Mouse (Mus musculus) myocyte (in vitro differentiated cells): ENCODE measurements around the gene Hist1h4a. TPM values are rescaled to one million over a fixed set of nuclear protein-coding genes. Genes with fewer than 3 reads are reported as not detected.
"Not testable (repeated sequence)": the region's sequence is repeated elsewhere in the genome, so short reads cannot be mapped to it uniquely, and the experiment has no call there.

ENCODE experiments used
- H3K27me3 ChIP-seq: one replicate; pipeline ENCODE4 v1.6.1; 2011; ENCODE audit not compliant: control insufficient read depth, insufficient read depth, insufficient read length
- H3K36me3 ChIP-seq: one replicate; pipeline ENCODE4 v1.6.1; 2011; ENCODE audit not compliant: control insufficient read depth, insufficient read depth
- H3K4me2 ChIP-seq: one replicate; pipeline ENCODE4 v1.6.1; 2011; ENCODE audit warnings: low read depth, control low read depth
- H3K4me3 ChIP-seq: one replicate; pipeline ENCODE4 v1.5.1; 2011; ENCODE audit warnings: mild to moderate bottlenecking, control low read depth, moderate library complexity
- H3K79me2 ChIP-seq: one replicate; pipeline ENCODE4 v1.6.1; 2011; ENCODE audit not compliant: control insufficient read depth, insufficient read depth
- H3ac ChIP-seq: one replicate; pipeline ENCODE4 v1.6.1; 2011; ENCODE audit not compliant: control insufficient read depth, insufficient read length
- CEBPB ChIP-seq: IDR thresholded peaks from 2 replicates; pipeline ENCODE4 v1.6.1; 2011; ENCODE audit warnings: mild to moderate bottlenecking, moderate library complexity; ENCODE audit not compliant: poor library complexity, insufficient read depth, severe bottlenecking
- E2F4 ChIP-seq: IDR thresholded peaks from one replicate; pipeline ENCODE4 v1.6.1; 2011; ENCODE audit warnings: mild to moderate bottlenecking, control low read depth, moderate library complexity; ENCODE audit not compliant: insufficient read depth
- MAX ChIP-seq: IDR thresholded peaks from one replicate; pipeline ENCODE4 v1.6.1; 2011; ENCODE audit warnings: low read depth, mild to moderate bottlenecking, control low read depth
- MYOD1 ChIP-seq, 3 experiments: IDR thresholded peaks; one replicate each; pipeline ENCODE4 v1.6.1; 2011; ENCODE audit warnings: control low read depth in 2 of 3, low read depth in 2 of 3, mild to moderate bottlenecking in 2 of 3, moderate library complexity in 1 of 3; ENCODE audit not compliant: insufficient read length in 2 of 3, control insufficient read depth in 1 of 3
- MYOG ChIP-seq, 3 experiments: IDR thresholded peaks; one replicate each; pipeline ENCODE4 v1.6.1; 2011; ENCODE audit warnings: control low read depth in 2 of 3, low read depth in 2 of 3, mild to moderate bottlenecking in 2 of 3; ENCODE audit not compliant: insufficient read length in 2 of 3, control insufficient read depth in 1 of 3, insufficient read depth in 1 of 3
- POLR2A ChIP-seq: IDR thresholded peaks from one replicate; pipeline ENCODE4 v1.6.1; 2011; ENCODE audit warnings: low read depth, mild to moderate bottlenecking, control low read depth, moderate library complexity; ENCODE audit not compliant: insufficient read length
- POLR2AphosphoS2 ChIP-seq: IDR thresholded peaks from one replicate; pipeline ENCODE4 v1.6.1; 2011; ENCODE audit warnings: low read depth, control low read depth; ENCODE audit not compliant: insufficient read length
- REST ChIP-seq: IDR thresholded peaks from one replicate; pipeline ENCODE4 v1.6.1; 2011; ENCODE audit warnings: mild to moderate bottlenecking, control low read depth, moderate library complexity; ENCODE audit not compliant: insufficient read depth, insufficient read length
- SRF ChIP-seq: IDR thresholded peaks from one replicate; pipeline ENCODE4 v1.6.1; 2011; ENCODE audit warnings: low read depth; ENCODE audit not compliant: control insufficient read depth, insufficient read length
- TCF12 ChIP-seq: IDR thresholded peaks from one replicate; pipeline ENCODE4 v1.6.1; 2011; ENCODE audit warnings: mild to moderate bottlenecking, control low read depth; ENCODE audit not compliant: poor library complexity, insufficient read depth, severe bottlenecking
- TCF3 ChIP-seq: IDR thresholded peaks from one replicate; pipeline ENCODE4 v1.6.1; 2011; ENCODE audit warnings: low read depth, control low read depth; ENCODE audit not compliant: insufficient read length
- USF1 ChIP-seq: IDR thresholded peaks from one replicate; pipeline ENCODE4 v1.6.1; 2011; ENCODE audit warnings: low read depth, mild to moderate bottlenecking, control low read depth, moderate library complexity
- polyA plus RNA-seq: library from polyadenylated mRNA; unstranded; fragments of >200 nt; fragmentation: generic; extraction: Trizol; gene quantifications from one replicate; pipeline ENCODE4 v1.2.1, GENCODE M21; 2012; ENCODE audit warnings: missing spikeins

The Hist1h4a gene
- polyA plus RNA-seq, 1 experiment = 4.2 TPM

DNA sequence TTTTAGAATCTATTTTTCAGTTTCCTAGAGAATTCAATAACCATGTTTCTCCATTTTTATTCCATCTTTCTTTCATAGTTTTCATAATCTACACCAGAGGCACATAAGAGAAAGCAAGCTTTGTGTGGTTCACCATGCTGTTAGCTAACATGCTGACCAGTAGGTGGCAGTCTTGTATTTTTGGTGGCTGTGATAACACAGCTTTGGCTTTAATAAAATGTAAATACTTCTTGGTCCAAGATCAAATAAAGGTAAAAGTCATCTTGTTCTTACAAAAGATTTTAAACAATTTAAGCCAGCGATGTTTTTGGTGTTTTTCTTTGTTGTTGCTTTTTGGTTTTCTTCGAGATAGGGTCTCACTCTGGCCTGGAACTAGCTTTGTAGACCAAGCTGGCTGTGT, 31.5 kb upstream of the Hist1h4a start:
- no peak overlapping the region for H3K4me3 ChIP-seq
- peaks cover 14% of the 10 kb centered on the region for H3K27me3 ChIP-seq
- no peak overlapping the region for H3ac ChIP-seq
- TF ChIP-seq MYOD1 (IDR thresholded peaks at IDR 0.05; ENCODE audit: control insufficient read depth in 1 of 3, insufficient read length in 2 of 3, low read depth in 2 of 3) (no peak), E2F4 (no peak), MYOG (IDR thresholded peaks at IDR 0.05; ENCODE audit: control insufficient read depth in 1 of 3, insufficient read depth in 1 of 3, insufficient read length in 2 of 3, low read depth in 2 of 3) (no peak), POLR2AphosphoS2 (no peak), USF1 (no peak), TCF12 (no peak), MAX (no peak), REST (no peak), TCF3 (no peak), POLR2A (no peak), SRF (no peak), CEBPB (no peak)
- H3K36me3 ChIP-seq = no peaks in the 10 kb centered on the region
- H3K79me2 ChIP-seq = no peaks in the 10 kb centered on the region
- no peak overlapping the region for H3K4me2 ChIP-seq

DNA sequence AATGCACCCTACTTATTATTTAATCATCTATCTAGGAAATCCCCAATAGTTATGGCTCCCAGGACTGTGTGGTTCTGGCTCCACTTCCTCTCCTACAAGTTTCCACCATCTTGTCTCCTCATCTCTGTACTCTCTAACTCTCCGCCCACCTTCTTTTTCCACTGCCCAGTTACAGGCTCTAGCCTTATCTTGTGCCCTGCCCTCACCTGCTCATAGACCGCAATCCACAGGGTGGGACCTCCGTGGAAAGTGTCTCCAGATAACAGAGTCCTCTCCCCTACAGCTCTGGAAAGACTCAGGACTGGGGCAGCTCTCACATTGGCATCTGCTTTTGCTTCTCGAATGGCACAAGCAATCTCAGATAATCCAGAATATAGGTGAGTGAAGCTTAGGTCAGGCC, 18.0 kb upstream of the Hist1h4a start:
- no peaks in the 10 kb centered on the region for H3K79me2 ChIP-seq
- no peak overlapping the region for H3K4me2 ChIP-seq
- no peak for TF ChIP-seq POLR2AphosphoS2
- no peak for TF ChIP-seq SRF
- TF ChIP-seq USF1 = no peak
- TF ChIP-seq REST = no peak
- TF ChIP-seq TCF3 = no peak
- no peak for TF ChIP-seq MAX
- no peak for TF ChIP-seq MYOD1 (IDR thresholded peaks at IDR 0.05; ENCODE audit: control insufficient read depth in 1 of 3, insufficient read length in 2 of 3, low read depth in 2 of 3)
- no peak for TF ChIP-seq E2F4
- no peak for TF ChIP-seq TCF12
- TF ChIP-seq CEBPB = no peak
- no peak for TF ChIP-seq POLR2A
- no peak for TF ChIP-seq MYOG (IDR thresholded peaks at IDR 0.05; ENCODE audit: control insufficient read depth in 1 of 3, insufficient read depth in 1 of 3, insufficient read length in 2 of 3, low read depth in 2 of 3)
- no peak overlapping the region for H3K4me3 ChIP-seq
- no peaks in the 10 kb centered on the region for H3K27me3 ChIP-seq
- H3ac ChIP-seq = no peak overlapping the region
- H3K36me3 ChIP-seq = no peaks in the 10 kb centered on the region

DNA sequence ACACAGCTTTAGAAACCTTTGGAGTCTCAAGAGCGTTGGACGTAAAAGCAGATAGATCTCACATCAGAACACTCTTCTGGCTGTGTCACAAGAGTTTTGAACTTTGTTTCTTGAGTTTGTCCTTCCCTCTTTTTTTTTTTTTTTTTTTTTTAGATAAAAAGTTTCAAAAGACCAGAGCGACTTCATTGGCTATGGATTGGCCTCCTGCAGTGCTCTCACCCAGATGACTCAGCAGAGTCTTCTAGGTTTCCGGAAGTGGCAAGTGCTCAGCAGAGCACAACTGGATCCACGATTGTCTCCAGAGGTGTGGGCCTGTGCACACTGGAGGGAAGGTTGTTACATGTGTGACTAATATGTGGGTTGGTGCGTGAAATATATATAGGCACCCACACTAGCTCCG, 17.3 kb upstream of the Hist1h4a start:
- Histone ChIP-seq H3K79me2 (no peaks in the 10 kb centered on the region), H3K27me3 (no peaks in the 10 kb centered on the region), H3K4me2 (no peak overlapping the region), H3K4me3 (no peak overlapping the region), H3K36me3 (no peaks in the 10 kb centered on the region), H3ac (no peak overlapping the region)
- no peak for TF ChIP-seq MYOD1 (IDR thresholded peaks at IDR 0.05; ENCODE audit: control insufficient read depth in 1 of 3, insufficient read length in 2 of 3, low read depth in 2 of 3)
- no peak for TF ChIP-seq CEBPB
- TF ChIP-seq E2F4 = no peak
- TF ChIP-seq REST = no peak
- no peak for TF ChIP-seq POLR2AphosphoS2
- TF ChIP-seq TCF3 = no peak
- no peak for TF ChIP-seq USF1
- TF ChIP-seq TCF12 = no peak
- TF ChIP-seq SRF = no peak
- no peak for TF ChIP-seq MAX
- no peak for TF ChIP-seq POLR2A
- no peak for TF ChIP-seq MYOG (IDR thresholded peaks at IDR 0.05; ENCODE audit: control insufficient read depth in 1 of 3, insufficient read depth in 1 of 3, insufficient read length in 2 of 3, low read depth in 2 of 3)

DNA sequence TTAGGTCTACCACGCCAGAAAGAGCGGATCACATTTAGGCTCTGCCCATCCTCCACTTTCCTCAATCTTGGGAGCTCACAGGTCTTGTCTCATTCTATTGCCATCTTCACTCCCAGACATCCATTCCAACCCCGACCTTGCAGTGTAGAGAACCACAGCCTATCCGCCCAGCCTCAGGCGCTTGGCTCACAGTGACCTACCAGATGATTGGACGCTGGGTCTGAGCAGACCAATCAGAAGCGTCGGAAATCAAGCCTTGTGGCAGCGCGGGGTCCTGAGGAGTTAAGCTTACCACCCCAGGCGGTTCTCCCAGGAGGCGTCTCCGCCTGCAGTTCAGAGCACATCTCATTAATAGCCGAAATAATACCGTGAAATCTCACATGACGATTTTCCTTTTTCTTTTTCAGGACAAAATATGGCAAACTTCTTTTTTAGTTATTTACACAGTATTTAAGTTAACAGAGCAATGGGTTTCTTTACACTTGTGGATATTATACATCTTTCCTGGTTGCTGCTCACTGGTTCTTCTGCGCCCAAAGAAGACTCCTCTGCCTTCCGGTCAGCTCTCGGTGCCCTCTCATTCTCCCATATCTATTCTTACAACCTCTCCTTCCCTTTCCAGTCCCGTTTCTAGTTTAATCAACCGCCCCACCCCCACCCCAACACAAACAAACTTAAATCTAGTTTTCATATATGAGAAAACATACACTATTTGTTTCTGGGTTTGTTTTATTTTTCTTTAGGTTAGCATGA, 11.7 kb upstream of the Hist1h4a start:
- H3K36me3 ChIP-seq = no peaks in the 10 kb centered on the region
- TF ChIP-seq TCF3 (no peak), POLR2AphosphoS2 (no peak), CEBPB (no peak), MYOG (IDR thresholded peaks at IDR 0.05; ENCODE audit: control insufficient read depth in 1 of 3, insufficient read depth in 1 of 3, insufficient read length in 2 of 3, low read depth in 2 of 3) (no peak), MYOD1 (IDR thresholded peaks at IDR 0.05; ENCODE audit: control insufficient read depth in 1 of 3, insufficient read length in 2 of 3, low read depth in 2 of 3) (no peak)
- no peak overlapping the region for H3K4me3 ChIP-seq
- H3K4me2 ChIP-seq = no peak overlapping the region
- no peaks in the 10 kb centered on the region for H3K27me3 ChIP-seq
- H3ac ChIP-seq = no peak overlapping the region
- no peaks in the 10 kb centered on the region for H3K79me2 ChIP-seq

- not testable (repeated sequence) for H3K36me3 ChIP-seq, H3K4me3 ChIP-seq, H3K79me2 ChIP-seq, H3K27me3 ChIP-seq, H3K4me2 ChIP-seq, H3ac ChIP-seq
These were observed 8.6 kb upstream of the Hist1h4a start, which contains the start of gene Trim38 for GRCm38 (mm10) chr13:23769613-23770012. Trim38 (plus strand) TSS chr13:23769913.
